Mouse (Mus musculus) lung, adult 2 months (tissue): ENCODE results near the gene Gm21800. TPM values are rescaled to one million over a fixed set of nuclear protein-coding genes. Genes with fewer than 3 reads are reported as not detected.
"Not testable (repeated sequence)": the region's sequence is repeated elsewhere in the genome, so short reads cannot be mapped to it uniquely, and the experiment has no call there.

Source experiments
- DNase-seq: peaks from one replicate; pipeline ENCODE4 v3.0.0; 2022
- H3K4me1 ChIP-seq: fragments of 200-500 bp; 2 replicates; pipeline ENCODE4 v1.6.1; 2011; ENCODE audit warnings: low read length; ENCODE audit not compliant: control insufficient read depth, insufficient read depth
- H3K4me3 ChIP-seq: fragments of 200-500 bp; replicated peaks from 2 replicates; pipeline ENCODE3; 2011; ENCODE audit warnings: low read depth, mild to moderate bottlenecking, control low read depth, low read length; ENCODE audit errors: extremely low read depth
- WGBS: fragments of 180-500 bp; shearing (Covaris S2); methylation state at CpG from one replicate; pipeline ENCODE4 v1.1.7; 2018; 5-methylcytosine and 5-hydroxymethylcytosine counted together
- polyA plus RNA-seq: library from polyadenylated mRNA; depleted of rRNA; stranded (reverse); fragments of >200 nt; gene quantifications from 2 replicates; pipeline ENCODE4 v1.2.3, GENCODE M21; 2012; rRNA removed

The Gm21800 gene
- not detected in 2 replicates for polyA plus RNA-seq

- WGBS: no CpG with 5 or more reads among the region's 3 CpGs
- not testable (repeated sequence) for H3K4me1 ChIP-seq, H3K4me3 ChIP-seq, DNase-seq
These were observed at the start of gene Gm21800 for GRCm38 (mm10) chrY:41406198-41406597. Gm21800 (plus strand) TSS chrY:41406498.
